Mouse (Mus musculus): ENCODE measurements around the gene Mrps21.

The Mrps21 gene

GRCm38 (mm10) chr3:95855502-95856089, 15.7 kb downstream of the Mrps21 start, which contains the start of gene Prpf3:
Prpf3 (minus strand) TSS chr3:95855885.
- DNase-seq (ENCODE audit: low spot score in 2 of 2): peak; percentile 84 to 94

- no peak for DNase-seq (ENCODE audit: low spot score in 2 of 2)
Measured at GRCm38 (mm10) chr3:95851317-95851716, 20.0 kb downstream of the Mrps21 start.

DNA sequence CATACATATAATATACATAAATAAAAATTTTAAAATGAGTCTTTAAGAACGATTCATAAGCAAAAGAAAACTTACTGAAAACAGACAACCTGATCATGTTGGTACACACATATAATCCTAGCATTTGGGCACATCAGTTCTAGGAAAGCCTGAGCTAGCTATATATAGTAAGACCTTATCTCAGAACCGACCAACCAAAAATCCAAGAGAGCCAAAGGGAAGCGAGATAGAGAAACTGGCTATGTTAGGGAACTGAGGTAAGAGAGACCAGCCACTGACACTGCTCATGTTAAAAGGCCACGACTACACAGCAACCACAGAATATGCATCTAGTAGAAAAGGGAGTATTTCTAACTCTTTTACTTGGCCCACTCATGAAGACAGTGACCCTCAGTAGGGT, 20.7 kb downstream of the Mrps21 start:
- DNase-seq (ENCODE audit: low spot score in 2 of 2): no peak

DNA sequence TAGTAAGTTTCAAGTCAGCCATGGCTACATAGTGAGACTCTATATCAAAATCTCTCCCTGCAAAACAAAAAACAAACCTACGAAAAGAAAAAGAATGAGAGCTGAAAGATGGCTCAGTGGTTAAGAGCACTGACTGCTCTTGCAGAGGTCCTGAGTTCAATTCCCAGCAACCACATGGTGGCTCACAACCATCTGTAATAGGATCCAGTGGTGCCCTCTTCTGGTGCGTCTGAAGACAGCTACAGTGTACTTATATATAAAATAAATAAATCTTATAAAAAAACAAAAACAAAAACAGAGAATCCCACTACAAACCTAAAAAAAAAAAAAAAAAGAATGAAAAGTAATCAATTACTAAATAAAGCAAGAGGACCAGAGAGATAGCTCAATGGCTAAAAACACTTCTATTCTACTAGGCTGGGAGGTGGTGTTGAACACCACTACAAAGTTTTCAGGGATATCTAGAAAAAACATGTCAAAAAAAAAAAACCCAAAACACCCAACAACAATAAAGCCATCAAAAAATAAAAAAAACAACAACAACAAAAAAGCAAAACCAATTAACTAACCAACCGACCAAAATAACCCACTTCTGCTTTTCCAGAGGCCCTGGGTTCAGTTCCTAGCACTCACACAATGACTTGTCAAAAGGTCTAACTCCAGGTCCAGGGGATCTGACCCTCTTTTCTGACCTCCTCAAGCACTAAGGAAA, 28.7 kb downstream of the Mrps21 start:
- no peak for DNase-seq (ENCODE audit: low spot score in 2 of 2)

GRCm38 (mm10) chr3:95839250-95839649, 32.1 kb downstream of the Mrps21 start:
- DNase-seq (ENCODE audit: low spot score in 2 of 2): no peak

DNA sequence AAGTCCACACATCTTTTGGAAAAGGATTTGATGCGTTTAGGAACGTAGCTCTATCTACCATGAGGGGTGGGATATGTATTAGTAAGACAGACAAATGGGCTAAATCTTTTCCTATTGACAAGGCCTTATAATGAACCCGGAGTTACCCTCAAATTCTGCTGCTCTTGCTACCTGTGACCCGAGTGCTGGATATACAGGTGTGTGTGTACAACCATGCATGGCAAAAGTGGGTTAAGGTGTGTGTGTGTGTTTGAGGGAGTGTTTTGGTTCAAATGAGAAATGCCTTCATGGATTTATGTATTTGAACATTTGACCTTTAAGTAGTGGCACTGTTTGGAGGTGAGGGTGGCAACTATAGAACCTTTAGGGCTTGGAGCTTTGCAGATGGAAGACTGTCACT, 42.3 kb downstream of the Mrps21 start:
- no peak for DNase-seq (ENCODE audit: low spot score in 2 of 2)

DNA sequence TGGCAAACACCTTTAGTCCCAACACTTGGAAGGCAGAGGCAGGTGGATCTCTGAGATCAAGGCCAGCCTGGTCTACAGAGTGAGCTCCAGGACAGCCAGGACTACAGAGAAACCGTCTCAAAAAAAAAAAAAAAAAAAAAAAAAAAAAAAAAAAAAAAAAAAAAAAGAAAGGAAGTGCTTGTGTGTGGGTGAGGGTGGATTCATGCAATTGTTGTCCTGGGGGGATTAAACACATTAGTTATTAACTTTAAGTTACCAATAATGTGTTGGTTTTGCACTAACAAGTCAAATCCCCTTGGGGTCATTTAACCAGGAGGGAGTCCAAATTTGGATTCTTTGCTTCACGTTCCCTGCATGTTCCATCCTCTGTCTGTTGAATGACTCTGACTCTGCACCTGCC, 45.0 kb downstream of the Mrps21 start:
- no peak for DNase-seq (ENCODE audit: low spot score in 2 of 2)

DNA sequence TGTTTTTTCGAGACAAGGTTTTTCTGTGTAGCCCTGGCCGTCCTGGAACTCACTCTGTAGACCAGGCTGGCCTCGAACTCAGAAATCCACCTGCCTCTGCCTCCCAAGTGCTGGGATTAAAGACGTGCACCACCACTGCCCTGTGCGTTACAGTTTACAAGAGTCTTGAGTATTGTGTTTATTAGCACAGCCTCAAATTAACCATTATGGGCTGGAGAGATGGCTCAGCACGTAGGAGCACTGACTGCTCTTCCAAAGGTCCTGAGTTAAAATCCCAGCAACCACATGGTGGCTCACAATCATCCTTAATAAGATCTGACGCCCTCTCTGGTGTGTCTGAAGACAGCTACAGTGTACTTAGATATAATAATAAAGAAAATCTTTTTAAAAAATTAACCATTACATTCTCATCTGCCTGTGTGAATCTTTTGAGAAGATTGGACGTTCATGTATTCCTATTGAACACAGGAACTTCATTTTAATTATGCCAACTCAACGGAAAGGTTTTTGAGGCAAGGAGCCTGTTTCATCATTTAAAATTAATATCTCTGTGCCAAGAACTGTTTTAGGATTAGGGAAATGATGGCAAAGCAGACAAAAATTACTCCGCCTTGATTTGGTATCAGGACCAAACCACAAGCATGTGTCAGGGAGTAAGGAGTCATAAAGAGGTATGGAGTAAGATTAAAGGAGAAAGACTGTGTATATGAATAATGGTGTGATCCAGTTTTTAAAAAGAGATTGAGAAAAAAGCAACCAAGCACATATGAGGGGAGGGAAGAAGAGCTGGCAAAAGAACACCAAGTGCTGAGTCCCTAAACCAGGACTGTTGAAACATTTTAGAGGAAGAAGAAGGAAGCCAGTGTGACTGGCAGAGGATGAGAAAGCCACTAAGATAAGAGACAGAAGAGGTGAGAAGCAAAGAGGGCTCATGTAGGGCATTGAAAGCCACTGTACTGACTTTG, 51.0 kb downstream of the Mrps21 start:
- DNase-seq (ENCODE audit: low spot score in 2 of 2): no peak

DNA sequence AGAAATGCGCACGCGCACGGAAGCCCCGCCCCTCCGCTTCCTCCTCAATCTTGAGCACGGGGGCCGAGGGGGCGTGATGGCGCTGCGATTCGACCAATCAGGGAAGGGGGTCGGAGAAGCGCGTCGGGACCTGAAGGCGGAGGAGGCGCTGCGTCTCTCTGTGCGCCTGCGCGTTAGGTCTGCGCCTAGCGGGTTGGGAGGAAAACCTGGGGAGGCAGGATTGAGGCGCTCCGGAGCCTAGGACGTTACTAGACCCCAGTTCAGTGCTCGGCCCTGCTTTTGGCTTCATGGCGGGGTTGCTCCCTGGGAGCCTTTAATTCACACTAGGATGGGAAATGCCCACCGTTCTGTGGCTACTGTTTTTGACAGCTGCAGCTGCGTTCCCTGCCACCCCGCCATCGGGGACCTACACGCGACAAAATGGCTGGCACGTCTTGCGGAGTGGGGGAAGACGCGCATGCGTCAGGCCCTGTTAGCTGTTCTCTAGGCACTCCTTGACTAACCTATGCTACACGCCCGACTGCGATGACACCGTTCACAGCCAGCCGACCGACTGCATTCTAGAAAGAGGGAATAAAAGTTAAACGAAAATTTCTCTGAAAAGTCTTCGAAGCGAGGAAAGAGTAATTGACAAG, 51.9 kb downstream of the Mrps21 start:
- DNase-seq (ENCODE audit: low spot score in 2 of 2): peak; percentile 96 to 99

GRCm38 (mm10) chr3:95818571-95819288, 52.6 kb downstream of the Mrps21 start, which contains the start of gene Rprd2:
Rprd2 (minus strand) TSS chr3:95818863.
- peak; percentile 54 to 77 for DNase-seq (ENCODE audit: low spot score in 2 of 2)

DNA sequence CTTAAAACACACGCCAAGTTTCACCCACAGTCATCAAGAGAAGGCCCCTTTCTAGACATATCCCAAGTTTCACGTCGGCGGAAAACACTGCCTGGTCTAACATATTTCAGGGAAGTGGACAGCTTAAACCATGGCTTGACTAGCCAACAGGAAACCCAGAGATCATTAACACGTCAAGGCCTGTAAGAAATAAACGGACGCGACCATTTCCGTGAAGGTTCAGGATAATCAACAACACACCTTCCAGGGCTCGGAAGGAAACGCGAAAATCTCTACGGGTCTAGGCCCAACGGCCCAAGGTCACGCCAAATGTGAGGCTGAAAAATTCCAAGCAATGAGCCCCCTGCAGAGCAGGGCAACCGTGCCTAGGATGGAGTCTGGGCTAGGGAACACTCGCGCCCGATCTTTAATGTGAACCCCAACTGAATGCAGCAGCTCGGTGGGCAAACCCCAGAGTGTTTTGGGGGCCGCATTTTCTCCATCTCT, 53.2 kb downstream of the Mrps21 start:
- peak in 1 of 2 experiments; percentile 33 for DNase-seq (ENCODE audit: low spot score in 2 of 2)

DNA sequence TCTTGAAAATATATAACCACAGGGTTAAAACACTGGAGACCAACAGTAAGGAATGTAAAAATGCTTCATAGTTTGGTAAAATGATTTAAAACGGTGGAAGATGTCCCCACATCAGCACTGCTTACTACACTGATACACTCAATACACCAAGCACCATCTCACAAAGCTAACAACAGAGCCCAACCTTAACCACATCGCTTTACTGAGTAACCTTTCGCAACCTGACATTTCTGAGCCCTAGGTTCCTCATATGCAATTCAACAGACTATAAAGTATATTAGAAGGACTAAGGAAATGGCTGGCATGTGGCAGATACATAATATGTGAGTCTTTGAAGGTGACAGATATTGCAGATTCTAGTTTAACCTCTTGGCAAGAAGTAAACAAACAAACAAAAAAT, 54.6 kb downstream of the Mrps21 start:
- no peak for DNase-seq (ENCODE audit: low spot score in 2 of 2)

Measured in left cerebral cortex, adult 9 months (tissue).